9 mouse cellular contexts compared by ENCODE assay signal in the genomic region with DNA sequence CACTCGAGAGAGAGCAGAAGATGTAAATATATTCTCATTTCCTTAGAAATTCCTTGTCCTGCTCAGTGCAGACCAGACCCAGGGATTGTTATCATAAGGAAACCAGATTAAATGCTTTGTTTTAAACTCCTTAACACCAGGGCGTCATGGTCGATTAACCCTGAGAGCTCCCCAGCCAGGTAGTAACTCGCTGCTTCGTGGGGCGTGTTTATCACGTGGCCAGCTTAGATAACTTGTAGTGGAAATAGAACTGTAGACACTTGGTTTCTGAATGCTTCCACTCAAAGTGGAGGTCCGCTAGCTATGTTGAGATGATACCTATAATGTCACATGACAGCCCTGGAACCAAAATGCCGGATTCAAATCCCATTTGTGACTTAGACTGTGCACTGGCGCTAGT. TPM values are rescaled to one million over a fixed set of nuclear protein-coding genes. Genes with fewer than 3 reads are reported as not detected.
DNase-seq lines count a peak whose midpoint lies in the region; ATAC-seq and TF ChIP-seq lines count a peak whose summit lies in the region.
"Had no signal": no experiment of that assay in that cellular context is flagged by ENCODE, and none has a peak within 500 bp of the region (broad histone marks: within the 10 kb centered on the region; RNA-seq: fewer than 3 reads in every experiment).

No protein-coding gene starts in this region.

- no peaks in the 10 kb centered on the region for H3K79me2 ChIP-seq in macrophage (ENCODE audit: inconsistent target)

- H3K4me2 ChIP-seq in intestine, embryonic 15.5 days (replicated peaks): peak overlapping the region; percentile 87

- H3K27me3 ChIP-seq in intestine, embryonic 15.5 days (replicated peaks): no peaks in the 10 kb centered on the region

- no peak for TF ChIP-seq CTCF in gastrocnemius, adult 2 months (IDR thresholded peaks at IDR 0.05)
- no peak for TF ChIP-seq CTCF in cortical plate, adult 2 months (IDR thresholded peaks at IDR 0.05; ENCODE audit: extremely low read depth, insufficient read depth, low read length)

- WGBS in intestine, embryonic 15.5 days: 53% methylated on average over 10 of the region's 10 CpGs
- 86% methylated on average over 10 of the region's 10 CpGs for WGBS in macrophage (ENCODE audit: missing documents)

- no peak for TF ChIP-seq POLR2A in cortical plate, adult 2 months (IDR thresholded peaks at IDR 0.05; ENCODE audit: extremely low read depth, insufficient read depth, low read length)

- ATAC-seq in intestine, embryonic 15.5 days: no peak

- DNase-seq in gastrocnemius, adult 2 months: no peak
- no peak for DNase-seq in gastrocnemius, postnatal 14 days
- no peak for DNase-seq in left cerebral cortex, adult 18-20 months (ENCODE audit: low spot score in 2 of 2)
- no peak for DNase-seq in B cell, adult 2 months
- DNase-seq in frontal cortex, postnatal 14 days (ENCODE audit: low spot score in 2 of 2): no peak
- DNase-seq: right cerebral cortex, adult 18-20 months had no signal

- H3K36me3 ChIP-seq in intestine, embryonic 15.5 days: peaks cover 6% of the 10 kb centered on the region; the same call in 1 of the 2 replicates
- peaks cover 25% of the 10 kb centered on the region; the same call in 1 of the 2 replicates for H3K36me3 ChIP-seq in macrophage (ENCODE audit: inconsistent target)

- H3K4me1 ChIP-seq in cortical plate, adult 2 months (ENCODE audit: control insufficient read depth, insufficient read depth, low read length): peaks cover 4% of the 10 kb centered on the region; the same call in 1 of the 2 replicates
- peaks cover 19% of the 10 kb centered on the region for H3K4me1 ChIP-seq in intestine, embryonic 15.5 days (replicated peaks)

- intact Hi-C loops in gastrocnemius, adult 2 months (cut with DNase I): no loop called here
- intact Hi-C loops in gastrocnemius, postnatal 14 days (cut with DNase I; ENCODE audit: low total_unique reads): no loop called here

- peak overlapping the region; percentile 98 for H3K4me3 ChIP-seq in gastrocnemius, adult 2 months
- H3K4me3 ChIP-seq in cortical plate, adult 2 months (ENCODE audit: insufficient read depth, low read length): peak overlapping the region; percentile 81
- H3K4me3 ChIP-seq in intestine, embryonic 15.5 days (replicated peaks): peak overlapping the region; percentile 92
- H3K4me3 ChIP-seq in macrophage (ENCODE audit: inconsistent target): peak overlapping the region; percentile 91; the same call in 1 of the 2 replicates

- H3K27ac ChIP-seq in gastrocnemius, adult 2 months: no peak overlapping the region
- H3K27ac ChIP-seq in cortical plate, adult 2 months (ENCODE audit: insufficient read depth, low read length): no peak overlapping the region
- H3K27ac ChIP-seq in intestine, embryonic 15.5 days: no peak overlapping the region
- H3K27ac ChIP-seq in macrophage: no peak overlapping the region

- H3K9ac ChIP-seq in intestine, embryonic 15.5 days: no peak overlapping the region

- H3K9me3 ChIP-seq in intestine, embryonic 15.5 days: no peaks in the 10 kb centered on the region

RNA-seq across cellular contexts. Expression of a gene that starts 1.2 kb away (rescaled TPM):
- 1 to 10 TPM; 8.8 to 10.0 TPM for total RNA-seq in gastrocnemius, adult 2 months (2021)
- 10 to 100 TPM in 1 of 2 experiments, 1 to 10 TPM in 1; 9.2 to 10.5 TPM for total RNA-seq in gastrocnemius, postnatal 14 days (2021)
- 97.9 and 101 TPM in 2 replicates for polyA plus RNA-seq in cortical plate, adult 2 months (2012; rRNA removed)
- polyA plus RNA-seq in intestine, embryonic 15.5 days (2015; fragmentation: Nextera tagmentation; extraction: Ambion mirVana): 31.2 and 32.9 TPM in 2 replicates
- 10 to 100 TPM; 16.6 to 81.6 (median 39.3) TPM for total RNA-seq in macrophage (2018; cell fraction: chromatin; rRNA removed)
- total RNA-seq in macrophage (2018; cell fraction: cytosol; rRNA removed): 10 to 100 TPM; 26.6 to 41.2 (median 33.6) TPM
- total RNA-seq in macrophage (2018; cell fraction: nucleus; rRNA removed): 10 to 100 TPM; 23.2 to 78.2 (median 37.0) TPM
- polyA plus RNA-seq in macrophage (2018): 34.8 to 38.4 TPM (median 34.8 TPM) in 3 replicates
- 10 to 100 TPM; 55.3 to 63.7 TPM for total RNA-seq in left cerebral cortex, adult 18-20 months (2021)

RNA-seq across cellular contexts. Expression of a gene that starts 25.3 kb away (rescaled TPM):
- 1 to 10 TPM; 2.8 to 3.0 TPM for total RNA-seq in gastrocnemius, adult 2 months (2021)
- 1 to 10 TPM; 1.9 to 2.9 TPM for total RNA-seq in gastrocnemius, postnatal 14 days (2021)
- 24.4 and 24.7 TPM in 2 replicates for polyA plus RNA-seq in cortical plate, adult 2 months (2012; rRNA removed)
- 7.7 and 8.7 TPM in 2 replicates for polyA plus RNA-seq in intestine, embryonic 15.5 days (2015; fragmentation: Nextera tagmentation; extraction: Ambion mirVana)
- total RNA-seq in macrophage (2018; cell fraction: chromatin; rRNA removed): 1 to 10 TPM in 17 of 26 experiments, under 1 TPM in 9; 0.41 to 6.4 (median 1.7) TPM
- 1 to 10 TPM in 22 of 26 experiments, under 1 TPM in 4; 0.61 to 4.1 (median 2.3) TPM for total RNA-seq in macrophage (2018; cell fraction: cytosol; rRNA removed)
- total RNA-seq in macrophage (2018; cell fraction: nucleus; rRNA removed): 1 to 10 TPM in 22 of 26 experiments, under 1 TPM in 4; 0.77 to 6.2 (median 1.9) TPM
- polyA plus RNA-seq in macrophage (2018): 1.7 to 2.1 TPM (median 1.8 TPM) in 3 replicates
- 10 to 100 TPM; 33.6 to 36.0 TPM for total RNA-seq in left cerebral cortex, adult 18-20 months (2021)

RNA-seq across cellular contexts. Expression of a gene that starts 45.2 kb away (rescaled TPM):
- 10 to 100 TPM; 38.4 to 52.0 TPM for total RNA-seq in gastrocnemius, adult 2 months (2021)
- total RNA-seq in gastrocnemius, postnatal 14 days (2021): 10 to 100 TPM; 32.3 to 34.8 TPM
- 47.8 and 51.6 TPM in 2 replicates for polyA plus RNA-seq in cortical plate, adult 2 months (2012; rRNA removed)
- polyA plus RNA-seq in intestine, embryonic 15.5 days (2015; fragmentation: Nextera tagmentation; extraction: Ambion mirVana): 29.8 and 29.9 TPM in 2 replicates
- total RNA-seq in macrophage (2018; cell fraction: chromatin; rRNA removed): 100 to 1,000 TPM; 115 to 395 (median 255) TPM
- total RNA-seq in macrophage (2018; cell fraction: cytosol; rRNA removed): 100 to 1,000 TPM in 8 of 26 experiments, 10 to 100 TPM in 18; 48.5 to 121 (median 89.8) TPM
- 100 to 1,000 TPM in 25 of 26 experiments, 10 to 100 TPM in 1; 95.1 to 370 (median 188) TPM for total RNA-seq in macrophage (2018; cell fraction: nucleus; rRNA removed)
- 39.5 to 63.4 TPM (median 40.8 TPM) in 3 replicates for polyA plus RNA-seq in macrophage (2018)
- 10 to 100 TPM; 49.0 to 61.6 TPM for total RNA-seq in left cerebral cortex, adult 18-20 months (2021)

RNA-seq across cellular contexts. Expression of a gene that starts 48.1 kb away (rescaled TPM):
- total RNA-seq in gastrocnemius, adult 2 months (2021): not detected
- total RNA-seq in gastrocnemius, postnatal 14 days (2021): not detected
- 0.04 TPM in 1 of 2 replicates, not detected in the other for polyA plus RNA-seq in cortical plate, adult 2 months (2012; rRNA removed)
- polyA plus RNA-seq in intestine, embryonic 15.5 days (2015; fragmentation: Nextera tagmentation; extraction: Ambion mirVana): 0.13 and 0.19 TPM in 2 replicates
- total RNA-seq in macrophage (2018; cell fraction: chromatin; rRNA removed): 1 to 10 TPM in 2 of 26 experiments, under 1 TPM in 14, not detected in 10; 0.25 to 1.3 (median 0.50) TPM
- under 1 TPM in 17 of 26 experiments, not detected in 9; 0.03 to 0.28 (median 0.10) TPM for total RNA-seq in macrophage (2018; cell fraction: cytosol; rRNA removed)
- total RNA-seq in macrophage (2018; cell fraction: nucleus; rRNA removed): 1 to 10 TPM in 7 of 26 experiments, under 1 TPM in 16, not detected in 3; 0.29 to 2.7 (median 0.68) TPM
- not detected in 3 replicates for polyA plus RNA-seq in macrophage (2018)
- total RNA-seq in left cerebral cortex, adult 18-20 months (2021): not detected

Comparison
In these comparisons a context has a peak if more than half of its experiments do, and no peak if none do; other contexts are left out.
1. RNA of a gene that starts 1.2 kb away (total RNA-seq): 55.3 to 63.7 TPM in left cerebral cortex, adult 18-20 months; 9.2 to 10.5 TPM in gastrocnemius, postnatal 14 days and 8.8 to 10.0 TPM in gastrocnemius, adult 2 months; every median in the first group is over 4 times any median in the second.
2. RNA of a gene that starts 25.3 kb away (total RNA-seq): 33.6 to 36.0 TPM in left cerebral cortex, adult 18-20 months; 2.8 to 3.0 TPM in gastrocnemius, adult 2 months and 1.9 to 2.9 TPM in gastrocnemius, postnatal 14 days; every median in the first group is over 4 times any median in the second.
3. Peak in every context shown above with its lines, with median percentiles within 50 percentile points of each other: H3K4me3 ChIP-seq.